Mouse (Mus musculus) testis, adult 2 months (tissue): ENCODE measurements around the gene Fbln5.

Experiments used
- CTCF ChIP-seq: fragments of 200-500 bp; IDR thresholded peaks from 2 replicates; pipeline ENCODE4 v1.5.1; 2012; ENCODE audit warnings: low read depth, mild to moderate bottlenecking, inconsistent platforms, low read length, moderate library complexity; ENCODE audit not compliant: control insufficient read depth, insufficient read depth, insufficient replicate concordance
- POLR2A ChIP-seq: fragments of 200-500 bp; IDR thresholded peaks from 2 replicates; pipeline ENCODE4 v1.6.1; 2012; ENCODE audit warnings: low read depth, mild to moderate bottlenecking, inconsistent platforms, low read length, moderate library complexity; ENCODE audit not compliant: control insufficient read depth

- no peak for TF ChIP-seq POLR2A
- no peak for TF ChIP-seq CTCF
These were observed 55.8 kb downstream of the Fbln5 start for GRCm38 (mm10) chr12:101763065-101763464.
